Mouse (Mus musculus): ENCODE results near the gene Dnah11. TPM values are rescaled to one million over a fixed set of nuclear protein-coding genes. Genes with fewer than 3 reads are reported as not detected.
"Not testable (repeated sequence)": the region's sequence is repeated elsewhere in the genome, so short reads cannot be mapped to it uniquely, and the experiment has no call there.

The Dnah11 gene
- polyA plus RNA-seq, 1 experiment: 0.43 TPM

- Histone ChIP-seq H3K4me1 (replicated peaks; ENCODE audit: control insufficient read depth, insufficient read depth, low read length) (0 out of 2 replicates have a peak, but pooled peaks cover 2% of the 10 kb centered on the region), H3K27me3 (ENCODE audit: control insufficient read depth, insufficient read depth, low read length) (no peaks in the 10 kb centered on the region), H3K27ac (ENCODE audit: control insufficient read depth, insufficient read depth, low read length) (no peak overlapping the region), H3K36me3 (ENCODE audit: control insufficient read depth, insufficient read depth, low read length) (no peaks in the 10 kb centered on the region), H3K4me3 (ENCODE audit: control insufficient read depth, insufficient read depth, low read length) (no peak overlapping the region)
- WGBS: 72% methylated on average over 2 of the region's 2 CpGs
- no peak for TF ChIP-seq POLR2A (IDR thresholded peaks at IDR 0.05; ENCODE audit: control insufficient read depth, extremely low read depth, insufficient read depth, low read length, poor library complexity)
- TF ChIP-seq CTCF (IDR thresholded peaks at IDR 0.05; ENCODE audit: borderline replicate concordance, control insufficient read depth, extremely low read depth, insufficient read depth, low read length, poor library complexity): no peak
- DNase-seq: no peak
Measured at GRCm38 (mm10) chr12:117938214-117938613, 260.6 kb downstream of the Dnah11 start.

DNA sequence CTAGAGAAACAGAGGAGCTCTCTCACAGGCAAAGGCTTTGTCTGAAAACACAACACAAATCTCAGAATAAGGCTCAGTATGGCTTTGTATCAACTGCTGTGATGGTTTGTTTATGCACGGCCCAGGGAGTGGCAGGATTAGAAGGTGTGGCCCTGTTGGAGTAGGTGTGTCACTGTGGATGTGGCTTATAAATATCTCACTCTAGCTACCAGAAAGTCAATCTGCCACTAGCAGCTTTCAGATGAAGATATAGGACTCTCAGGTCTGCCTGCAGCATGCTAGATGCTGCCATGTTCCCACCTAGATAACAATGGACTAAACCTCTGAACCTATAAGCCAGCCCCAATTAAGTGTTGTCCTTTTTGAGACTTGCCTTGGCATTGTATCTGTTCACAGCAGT is 266.8 kb downstream of the Dnah11 start:
- Histone ChIP-seq H3K4me3 (ENCODE audit: control insufficient read depth, insufficient read depth, low read length) (no peak overlapping the region), H3K36me3 (ENCODE audit: control insufficient read depth, insufficient read depth, low read length) (no peaks in the 10 kb centered on the region), H3K27ac (ENCODE audit: control insufficient read depth, insufficient read depth, low read length) (no peak overlapping the region), H3K4me1 (replicated peaks; ENCODE audit: control insufficient read depth, insufficient read depth, low read length) (no peaks in the 10 kb centered on the region), H3K27me3 (ENCODE audit: control insufficient read depth, insufficient read depth, low read length) (no peaks in the 10 kb centered on the region)
- TF ChIP-seq POLR2A (IDR thresholded peaks at IDR 0.05; ENCODE audit: control insufficient read depth, extremely low read depth, insufficient read depth, low read length, poor library complexity) (no peak), CTCF (IDR thresholded peaks at IDR 0.05; ENCODE audit: borderline replicate concordance, control insufficient read depth, extremely low read depth, insufficient read depth, low read length, poor library complexity) (no peak)
- no peak for DNase-seq
- WGBS: 100% methylated on average over 1 of the region's 1 CpGs

DNA sequence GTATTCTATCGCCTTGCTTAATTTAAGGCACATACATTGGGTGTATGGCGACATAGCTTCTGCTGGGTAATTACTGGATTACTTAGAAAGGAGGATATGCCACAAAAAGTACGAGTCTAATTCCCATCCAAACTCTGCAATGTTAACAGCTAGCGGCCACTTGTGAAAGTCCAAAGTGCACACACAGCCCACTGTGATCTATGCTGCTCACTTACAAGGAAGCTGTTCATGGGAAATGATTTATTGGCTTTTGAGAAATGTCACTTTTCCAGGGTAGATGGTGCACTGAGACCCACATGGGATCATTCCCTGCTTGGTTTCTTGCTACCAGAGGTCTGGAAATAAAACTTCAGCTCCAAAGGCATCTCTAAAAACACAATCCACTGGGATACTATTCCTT is 269.1 kb downstream of the Dnah11 start:
- no peak for DNase-seq
- Histone ChIP-seq H3K27me3 (ENCODE audit: control insufficient read depth, insufficient read depth, low read length) (no peaks in the 10 kb centered on the region), H3K4me1 (replicated peaks; ENCODE audit: control insufficient read depth, insufficient read depth, low read length) (no peaks in the 10 kb centered on the region), H3K27ac (ENCODE audit: control insufficient read depth, insufficient read depth, low read length) (no peak overlapping the region), H3K36me3 (ENCODE audit: control insufficient read depth, insufficient read depth, low read length) (no peaks in the 10 kb centered on the region), H3K4me3 (ENCODE audit: control insufficient read depth, insufficient read depth, low read length) (no peak overlapping the region)
- TF ChIP-seq POLR2A (IDR thresholded peaks at IDR 0.05; ENCODE audit: control insufficient read depth, extremely low read depth, insufficient read depth, low read length, poor library complexity) (no peak), CTCF (IDR thresholded peaks at IDR 0.05; ENCODE audit: borderline replicate concordance, control insufficient read depth, extremely low read depth, insufficient read depth, low read length, poor library complexity) (no peak)
- 97% methylated on average over 4 of the region's 4 CpGs for WGBS

GRCm38 (mm10) chr12:117915826-117916588 is 282.8 kb downstream of the Dnah11 start:
- 44% methylated on average over 10 of the region's 10 CpGs for WGBS
- TF ChIP-seq POLR2A (IDR thresholded peaks at IDR 0.05; ENCODE audit: control insufficient read depth, extremely low read depth, insufficient read depth, low read length, poor library complexity): no peak
- no peak for TF ChIP-seq CTCF (IDR thresholded peaks at IDR 0.05; ENCODE audit: borderline replicate concordance, control insufficient read depth, extremely low read depth, insufficient read depth, low read length, poor library complexity)
- Histone ChIP-seq H3K27me3 (ENCODE audit: control insufficient read depth, insufficient read depth, low read length) (no peaks in the 10 kb centered on the region), H3K4me3 (ENCODE audit: control insufficient read depth, insufficient read depth, low read length) (no peak overlapping the region), H3K36me3 (ENCODE audit: control insufficient read depth, insufficient read depth, low read length) (no peaks in the 10 kb centered on the region), H3K4me1 (replicated peaks; ENCODE audit: control insufficient read depth, insufficient read depth, low read length) (no peaks in the 10 kb centered on the region), H3K27ac (ENCODE audit: control insufficient read depth, insufficient read depth, low read length) (no peak overlapping the region)
- DNase-seq: no peak

GRCm38 (mm10) chr12:117914613-117915245 is 284.1 kb downstream of the Dnah11 start:
- H3K27me3 ChIP-seq (ENCODE audit: control insufficient read depth, insufficient read depth, low read length): no peaks in the 10 kb centered on the region
- H3K4me3 ChIP-seq (ENCODE audit: control insufficient read depth, insufficient read depth, low read length): no peak overlapping the region
- no peaks in the 10 kb centered on the region for H3K4me1 ChIP-seq (replicated peaks; ENCODE audit: control insufficient read depth, insufficient read depth, low read length)
- no peak for DNase-seq
- 95% methylated on average over 10 of the region's 10 CpGs for WGBS
- H3K36me3 ChIP-seq (ENCODE audit: control insufficient read depth, insufficient read depth, low read length): no peaks in the 10 kb centered on the region
- H3K27ac ChIP-seq (ENCODE audit: control insufficient read depth, insufficient read depth, low read length): no peak overlapping the region
- TF ChIP-seq POLR2A (IDR thresholded peaks at IDR 0.05; ENCODE audit: control insufficient read depth, extremely low read depth, insufficient read depth, low read length, poor library complexity) (no peak), CTCF (IDR thresholded peaks at IDR 0.05; ENCODE audit: borderline replicate concordance, control insufficient read depth, extremely low read depth, insufficient read depth, low read length, poor library complexity) (no peak)

- no peaks in the 10 kb centered on the region for H3K27me3 ChIP-seq (ENCODE audit: control insufficient read depth, insufficient read depth, low read length)
- no peak overlapping the region for H3K4me3 ChIP-seq (ENCODE audit: control insufficient read depth, insufficient read depth, low read length)
- DNase-seq: no peak
- no peak overlapping the region for H3K27ac ChIP-seq (ENCODE audit: control insufficient read depth, insufficient read depth, low read length)
- H3K36me3 ChIP-seq (ENCODE audit: control insufficient read depth, insufficient read depth, low read length): no peaks in the 10 kb centered on the region
- 95% methylated on average over 1 of the region's 1 CpGs for WGBS
- no peaks in the 10 kb centered on the region for H3K4me1 ChIP-seq (replicated peaks; ENCODE audit: control insufficient read depth, insufficient read depth, low read length)
- no peak for TF ChIP-seq POLR2A (IDR thresholded peaks at IDR 0.05; ENCODE audit: control insufficient read depth, extremely low read depth, insufficient read depth, low read length, poor library complexity)
- no peak for TF ChIP-seq CTCF (IDR thresholded peaks at IDR 0.05; ENCODE audit: borderline replicate concordance, control insufficient read depth, extremely low read depth, insufficient read depth, low read length, poor library complexity)
Measured at GRCm38 (mm10) chr12:117911396-117911795, 287.4 kb downstream of the Dnah11 start.

GRCm38 (mm10) chr12:117905232-117905840 is 293.5 kb downstream of the Dnah11 start:
- H3K27me3 ChIP-seq (ENCODE audit: control insufficient read depth, insufficient read depth, low read length); DNase-seq; H3K4me3 ChIP-seq (ENCODE audit: control insufficient read depth, insufficient read depth, low read length); H3K27ac ChIP-seq (ENCODE audit: control insufficient read depth, insufficient read depth, low read length); H3K36me3 ChIP-seq (ENCODE audit: control insufficient read depth, insufficient read depth, low read length); H3K4me1 ChIP-seq (replicated peaks; ENCODE audit: control insufficient read depth, insufficient read depth, low read length): not testable (repeated sequence)
- 84% methylated on average over 4 of the region's 4 CpGs for WGBS
